Mouse (Mus musculus) heart, adult 8-10 months (tissue): ENCODE results near the gene Ceacam1. TPM values are rescaled to one million over a fixed set of nuclear protein-coding genes. Genes with fewer than 3 reads are reported as not detected.

Experiments
- DNase-seq: peaks from one replicate; pipeline ENCODE4 v3.0.0; 2022; ENCODE audit warnings: low spot score
- total RNA-seq, 4 experiments: library from RNA; stranded (reverse); gene quantifications; 2 replicates each; pipeline ENCODE4 v1.2.4; 2022

Ceacam1 gene
- total RNA-seq, 4 experiments from 2014 or later, result 10.7 to 13.9 (median 12.5) TPM

- no peak for DNase-seq
These were observed 65.5 kb downstream of the Ceacam1 start for GRCm38 (mm10) chr7:25411861-25412260.

Other genes with a start within 250 kb of the Ceacam1 start
- 10 to 100 TPM; 66.1 to 71.3 (median 68.3) TPM for gene Gsk3a, start 239.8 kb downstream of the Ceacam1 start, total RNA-seq
- gene Erf, start 226.8 kb downstream of the Ceacam1 start, total RNA-seq, result 10 to 100 TPM; 17.2 to 22.5 (median 21.2) TPM
- 10 to 100 TPM; 52.0 to 71.5 (median 59.6) TPM for gene Cic, start 209.9 kb downstream of the Ceacam1 start, total RNA-seq
- 1 to 10 TPM; 3.9 to 4.6 (median 3.9) TPM for gene Pafah1b3, start 179.6 kb downstream of the Ceacam1 start, total RNA-seq
- gene Prr19, start 176.2 kb downstream of the Ceacam1 start, total RNA-seq, result not detected
- gene Tmem145, start 171.5 kb downstream of the Ceacam1 start, total RNA-seq, result under 1 TPM in 1 of 4 experiments, not detected in 3; 0.14 TPM
- 10 to 100 TPM; 33.9 to 35.8 (median 34.8) TPM for gene Megf8, start 160.4 kb downstream of the Ceacam1 start, total RNA-seq
- gene Cnfn, start 107.9 kb downstream of the Ceacam1 start, total RNA-seq, result not detected
- 10 to 100 TPM; 34.3 to 45.6 (median 40.1) TPM for gene Lipe, start 78.9 kb downstream of the Ceacam1 start, total RNA-seq
- not detected for gene Cxcl17, start 64.7 kb downstream of the Ceacam1 start, total RNA-seq
- 1 to 10 TPM; 1.9 to 2.4 (median 2.1) TPM for gene Ceacam2, start 62.3 kb upstream of the Ceacam1 start, total RNA-seq
- gene Erich4, start 138.3 kb upstream of the Ceacam1 start, total RNA-seq, result under 1 TPM in 1 of 4 experiments, not detected in 3; 0.32 TPM
- 10 to 100 TPM; 57.8 to 63.3 (median 59.6) TPM for gene Dmac2, start 141.8 kb upstream of the Ceacam1 start, total RNA-seq
- 1 to 10 TPM; 1.9 to 2.5 (median 2.4) TPM for gene B3gnt8, start 149.1 kb upstream of the Ceacam1 start, total RNA-seq
- 100 to 1,000 TPM; 302 to 362 (median 329) TPM for gene Bckdha, start 181.4 kb upstream of the Ceacam1 start, total RNA-seq
- 10 to 100 TPM; 17.5 to 20.4 (median 19.3) TPM for gene Exosc5, start 181.6 kb upstream of the Ceacam1 start, total RNA-seq
- gene Tmem91, start 197.6 kb upstream of the Ceacam1 start, total RNA-seq, result not detected
- gene B9d2, start 203.2 kb upstream of the Ceacam1 start, total RNA-seq, result 10 to 100 TPM; 10.1 to 12.8 (median 11.9) TPM
- gene Tgfb1, start 209.4 kb upstream of the Ceacam1 start, total RNA-seq, result 10 to 100 TPM; 17.5 to 24.9 (median 23.9) TPM
- gene Ccdc97, start 241.5 kb upstream of the Ceacam1 start, total RNA-seq, result 10 to 100 TPM; 56.7 to 62.0 (median 58.8) TPM